Mouse (Mus musculus): ENCODE data around the gene Irs3. TPM values are rescaled to one million over a fixed set of nuclear protein-coding genes. Genes with fewer than 3 reads are reported as not detected.

Irs3 gene
- total RNA-seq, 1 experiment from 2014 or later = 0.10 TPM

DNA sequence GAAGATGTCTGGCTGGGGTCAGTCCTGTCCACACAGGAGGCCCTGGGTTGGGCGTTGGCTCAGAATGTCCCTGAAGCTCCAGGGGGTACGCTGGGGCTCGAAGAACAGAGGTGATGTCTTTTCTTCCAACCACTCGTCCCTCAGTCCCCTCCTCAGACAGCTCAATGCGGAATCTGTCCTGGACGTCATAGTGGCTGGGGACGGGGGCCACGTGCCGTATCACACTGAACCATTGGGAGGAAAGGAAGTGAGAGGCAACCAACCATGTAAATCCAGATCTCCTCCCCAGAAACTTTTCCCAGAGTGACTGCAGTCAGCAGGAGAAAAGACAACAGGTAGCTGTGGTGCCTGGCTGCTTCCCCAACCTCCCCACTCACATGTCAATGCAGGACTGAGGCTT is 45.9 kb downstream of the Irs3 start:
- ATAC-seq (replicated peaks; ENCODE audit: insufficient number of reproducible peaks, low FRiP score, low TSS enrichment, poor library complexity, severe bottlenecking) = no peak

- ATAC-seq (replicated peaks; ENCODE audit: insufficient number of reproducible peaks, low FRiP score, low TSS enrichment, poor library complexity, severe bottlenecking) = no peak
Observed at GRCm38 (mm10) chr5:137598100-137598826, 47.3 kb downstream of the Irs3 start.

DNA sequence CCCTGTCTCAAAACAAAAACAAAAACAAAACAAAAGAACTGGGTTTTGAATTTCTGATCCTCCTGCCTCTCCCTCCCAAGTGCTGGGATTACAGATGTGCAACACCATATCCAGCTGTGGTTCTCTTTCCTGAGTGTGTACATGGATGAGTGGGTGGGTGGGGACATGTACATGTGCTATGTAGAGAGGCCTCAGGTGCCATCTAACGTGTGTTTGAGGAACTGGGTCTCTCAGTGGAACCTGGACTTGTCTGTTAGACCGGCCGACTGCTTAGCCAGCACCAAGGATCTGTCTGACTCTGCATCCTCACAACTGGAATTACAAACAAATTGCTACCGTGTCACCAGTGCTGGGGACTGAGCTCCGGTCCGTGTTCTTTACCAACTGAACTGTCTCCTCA is 47.9 kb downstream of the Irs3 start:
- no peak for ATAC-seq (replicated peaks; ENCODE audit: insufficient number of reproducible peaks, low FRiP score, low TSS enrichment, poor library complexity, severe bottlenecking)

DNA sequence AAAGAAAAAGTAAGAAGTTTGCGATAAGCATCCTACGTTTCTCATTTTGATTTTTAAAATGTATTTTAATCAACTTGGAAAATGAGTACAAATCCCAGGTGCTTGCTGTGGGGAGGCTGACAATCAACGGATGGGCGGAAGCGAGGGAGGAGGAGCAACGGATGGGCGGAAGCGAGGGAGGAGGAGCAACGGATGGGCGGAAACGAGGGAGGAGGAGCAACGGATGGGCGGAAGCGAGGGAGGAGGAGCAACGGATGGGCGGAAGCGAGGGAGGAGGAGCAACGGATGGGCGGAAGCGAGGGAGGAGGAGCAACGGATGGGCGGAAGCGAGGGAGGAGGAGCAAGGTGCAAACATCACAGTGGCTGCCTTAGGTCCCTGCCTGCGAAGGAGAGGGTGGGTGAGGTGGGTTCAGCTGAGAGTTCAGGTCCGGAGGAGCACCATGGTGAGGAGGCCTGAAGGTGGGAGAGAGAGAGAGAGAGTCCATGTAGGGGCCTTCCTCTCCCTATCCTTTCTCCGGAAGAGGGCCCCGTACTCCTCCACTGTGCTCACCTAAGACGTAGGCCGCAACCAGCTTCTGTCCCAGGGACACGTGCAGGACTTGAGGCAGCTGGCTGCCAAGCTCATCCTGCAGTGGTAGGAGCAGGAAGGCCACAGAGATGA is 48.8 kb downstream of the Irs3 start:
- no peak for ATAC-seq (replicated peaks; ENCODE audit: insufficient number of reproducible peaks, low FRiP score, low TSS enrichment, poor library complexity, severe bottlenecking)

- no peak for ATAC-seq (replicated peaks; ENCODE audit: insufficient number of reproducible peaks, low FRiP score, low TSS enrichment, poor library complexity, severe bottlenecking)
Observed at GRCm38 (mm10) chr5:137595921-137596320, 49.6 kb downstream of the Irs3 start.

Other genes starting within 250 kb of the Irs3 start
- gene Zan, start 168.7 kb downstream of the Irs3 start, total RNA-seq (2017) = not detected in 3 replicates
- gene Pop7, start 143.2 kb downstream of the Irs3 start, total RNA-seq (2017) = 9.7 to 27.5 TPM (median 20.4 TPM) in 3 replicates
- 11.9 to 24.2 TPM (median 12.0 TPM) in 3 replicates for gene Gigyf1, start 127.2 kb downstream of the Irs3 start, total RNA-seq (2017)
- gene Epo, start 112.5 kb downstream of the Irs3 start, total RNA-seq (2017) = not detected in 3 replicates
- 361 to 408 TPM (median 386 TPM) in 3 replicates for gene Gnb2, start 112.2 kb downstream of the Irs3 start, total RNA-seq (2017)
- gene Actl6b, start 92.2 kb downstream of the Irs3 start, total RNA-seq (2017) = not detected in 3 replicates
- 0.29 to 0.53 TPM (median 0.38 TPM) in 3 replicates for gene Tfr2, start 75.9 kb downstream of the Irs3 start, total RNA-seq (2017)
- gene Mospd3, start 44.7 kb downstream of the Irs3 start, total RNA-seq (2017) = 3.0 to 5.9 TPM (median 5.8 TPM) in 3 replicates
- not detected in 3 replicates for gene Pcolce, start 31.9 kb downstream of the Irs3 start, total RNA-seq (2017)
- not detected in 3 replicates for gene Fbxo24, start 16.7 kb downstream of the Irs3 start, total RNA-seq (2017)
- 34.9 to 86.0 TPM (median 77.2 TPM) in 3 replicates for gene Lrch4, start 16.6 kb downstream of the Irs3 start, total RNA-seq (2017)
- 12.9 to 28.7 TPM (median 25.9 TPM) in 3 replicates for gene Gm20605, start 16.5 kb downstream of the Irs3 start, total RNA-seq (2017)
- gene Sap25, start 4.4 kb downstream of the Irs3 start, total RNA-seq (2017) = 20.7 to 64.8 TPM (median 21.8 TPM) in 3 replicates
- gene Agfg2, start 39.0 kb upstream of the Irs3 start, total RNA-seq (2017) = 7.7 to 11.8 TPM (median 9.0 TPM) in 3 replicates
- gene Nyap1, start 95.9 kb upstream of the Irs3 start, total RNA-seq (2017) = 0.19 to 1.2 TPM (median 0.43 TPM) in 3 replicates
- gene Tsc22d4, start 100.0 kb upstream of the Irs3 start, total RNA-seq (2017) = 65.2 to 107 TPM (median 70.0 TPM) in 3 replicates
- 8.7 to 10.8 TPM (median 9.5 TPM) in 3 replicates for gene Ppp1r35, start 133.1 kb upstream of the Irs3 start, total RNA-seq (2017)
- gene Mepce, start 141.9 kb upstream of the Irs3 start, total RNA-seq (2017) = 20.7 to 27.6 TPM (median 21.5 TPM) in 3 replicates
- gene Zcwpw1, start 142.1 kb upstream of the Irs3 start, total RNA-seq (2017) = 5.5 to 18.4 TPM (median 12.3 TPM) in 3 replicates
- 231 to 298 TPM (median 257 TPM) in 3 replicates for gene Pilra, start 190.6 kb upstream of the Irs3 start, total RNA-seq (2017)
- gene Pilrb1, start 212.4 kb upstream of the Irs3 start, total RNA-seq (2017) = 98.4 to 185 TPM (median 149 TPM) in 3 replicates
- gene Pilrb2, start 226.1 kb upstream of the Irs3 start, total RNA-seq (2017) = 111 to 176 TPM (median 151 TPM) in 3 replicates